Mouse (Mus musculus): Measurements from ENCODE around the gene Rita1. TPM values are rescaled to one million over a fixed set of nuclear protein-coding genes. Genes with fewer than 3 reads are reported as not detected.

Rita1 gene
- polyA plus RNA-seq, 1 experiment from 2014 or later: 4.0 TPM

GRCm38 (mm10) chr5:120627515-120628300 lies 15.3 kb upstream of the Rita1 start:
- Histone ChIP-seq H3K4me3 (replicated peaks) (no peak overlapping the region), H3K9me3 (replicated peaks) (no peaks in the 10 kb centered on the region), H3K27ac (replicated peaks) (no peak overlapping the region), H3K4me2 (no peak overlapping the region), H3K9ac (no peak overlapping the region), H3K36me3 (replicated peaks) (peaks cover 46% of the 10 kb centered on the region), H3K4me1 (replicated peaks) (peaks cover 5% of the 10 kb centered on the region; the same call in 1 of the 2 replicates), H3K27me3 (peaks cover 32% of the 10 kb centered on the region)
- 81% methylated on average over 15 of the region's 15 CpGs for WGBS (ENCODE audit: insufficient replicate concordance)
- ATAC-seq (ENCODE audit: insufficient read depth): no peak

DNA sequence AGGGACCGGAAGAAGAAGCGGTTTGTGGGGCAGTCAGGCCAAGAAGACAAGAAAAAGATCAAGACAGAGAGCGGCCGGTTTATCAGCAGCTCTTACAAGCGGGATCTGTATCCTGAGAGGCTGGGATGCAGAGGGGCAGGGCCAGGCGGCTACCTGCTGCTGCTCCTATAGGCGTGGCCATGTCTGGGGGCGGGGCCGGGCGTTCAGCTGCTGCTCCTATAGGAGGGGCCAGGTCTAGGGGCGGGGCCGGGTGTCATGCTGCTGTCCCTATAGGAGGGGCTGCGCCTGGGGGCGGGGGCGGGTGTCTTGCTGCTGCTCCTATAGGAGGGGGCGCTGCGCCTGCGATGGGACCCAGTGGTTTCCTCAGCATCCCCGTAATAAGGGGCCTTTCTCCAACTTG lies 14.0 kb upstream of the Rita1 start:
- peaks cover 19% of the 10 kb centered on the region for H3K27me3 ChIP-seq
- peaks cover 57% of the 10 kb centered on the region for H3K36me3 ChIP-seq (replicated peaks)
- no peak overlapping the region for H3K4me3 ChIP-seq (replicated peaks)
- H3K9me3 ChIP-seq (replicated peaks): no peaks in the 10 kb centered on the region
- H3K9ac ChIP-seq: no peak overlapping the region
- H3K27ac ChIP-seq (replicated peaks): no peak overlapping the region
- no peak overlapping the region for H3K4me2 ChIP-seq
- no peak for ATAC-seq (ENCODE audit: insufficient read depth)
- 54% methylated on average over 19 of the region's 19 CpGs for WGBS (ENCODE audit: insufficient replicate concordance)
- H3K4me1 ChIP-seq (replicated peaks): peaks cover 5% of the 10 kb centered on the region; the same call in 1 of the 2 replicates

- Histone ChIP-seq H3K9ac (no peak overlapping the region), H3K9me3 (replicated peaks) (no peaks in the 10 kb centered on the region), H3K36me3 (replicated peaks) (peaks cover 76% of the 10 kb centered on the region), H3K27me3 (no peaks in the 10 kb centered on the region), H3K27ac (replicated peaks) (no peak overlapping the region), H3K4me1 (replicated peaks) (peaks cover 5% of the 10 kb centered on the region; the same call in 1 of the 2 replicates), H3K4me3 (replicated peaks) (no peak overlapping the region), H3K4me2 (no peak overlapping the region)
- ATAC-seq (ENCODE audit: insufficient read depth): no peak
- 85% methylated on average over 10 of the region's 10 CpGs for WGBS (ENCODE audit: insufficient replicate concordance)
Observed at GRCm38 (mm10) chr5:120624427-120624826, 12.0 kb upstream of the Rita1 start.

- Histone ChIP-seq H3K9me3 (replicated peaks) (no peaks in the 10 kb centered on the region), H3K27ac (replicated peaks) (no peak overlapping the region), H3K36me3 (replicated peaks) (peaks cover 93% of the 10 kb centered on the region), H3K9ac (no peak overlapping the region), H3K4me3 (replicated peaks) (no peak overlapping the region), H3K4me2 (no peak overlapping the region), H3K4me1 (replicated peaks) (no peaks in the 10 kb centered on the region), H3K27me3 (no peaks in the 10 kb centered on the region)
- ATAC-seq (ENCODE audit: insufficient read depth): no peak
- 74% methylated on average over 5 of the region's 5 CpGs for WGBS (ENCODE audit: insufficient replicate concordance)
Observed at GRCm38 (mm10) chr5:120622198-120622851, 9.9 kb upstream of the Rita1 start.

- Histone ChIP-seq H3K9ac (no peak overlapping the region), H3K4me2 (no peak overlapping the region), H3K4me3 (replicated peaks) (no peak overlapping the region), H3K9me3 (replicated peaks) (no peaks in the 10 kb centered on the region), H3K36me3 (replicated peaks) (peaks cover 90% of the 10 kb centered on the region), H3K27me3 (no peaks in the 10 kb centered on the region), H3K4me1 (replicated peaks) (no peaks in the 10 kb centered on the region), H3K27ac (replicated peaks) (no peak overlapping the region)
- no peak for ATAC-seq (ENCODE audit: insufficient read depth)
- WGBS (ENCODE audit: insufficient replicate concordance): 77% methylated on average over 10 of the region's 10 CpGs
Observed at GRCm38 (mm10) chr5:120621846-120622197, 9.4 kb upstream of the Rita1 start.

- H3K9ac ChIP-seq: no peak overlapping the region
- H3K9me3 ChIP-seq (replicated peaks): no peaks in the 10 kb centered on the region
- no peaks in the 10 kb centered on the region for H3K4me1 ChIP-seq (replicated peaks)
- no peak; the same call in 1 of the 2 replicates for ATAC-seq (ENCODE audit: insufficient read depth)
- no peak overlapping the region for H3K4me3 ChIP-seq (replicated peaks)
- WGBS (ENCODE audit: insufficient replicate concordance): 75% methylated on average over 23 of the region's 23 CpGs
- H3K4me2 ChIP-seq: no peak overlapping the region
- H3K27ac ChIP-seq (replicated peaks): no peak overlapping the region
- H3K27me3 ChIP-seq: no peaks in the 10 kb centered on the region
- H3K36me3 ChIP-seq (replicated peaks): peaks cover 90% of the 10 kb centered on the region
Observed at GRCm38 (mm10) chr5:120621078-120621765, 8.8 kb upstream of the Rita1 start.

GRCm38 (mm10) chr5:120620375-120621077 lies 8.1 kb upstream of the Rita1 start:
- Histone ChIP-seq H3K9me3 (replicated peaks) (0 out of 2 replicates have a peak, but pooled peaks cover 4% of the 10 kb centered on the region), H3K4me2 (no peak overlapping the region), H3K9ac (no peak overlapping the region), H3K4me3 (replicated peaks) (no peak overlapping the region), H3K4me1 (replicated peaks) (no peaks in the 10 kb centered on the region), H3K27me3 (no peaks in the 10 kb centered on the region), H3K27ac (replicated peaks) (no peak overlapping the region), H3K36me3 (replicated peaks) (peaks cover 90% of the 10 kb centered on the region)
- WGBS (ENCODE audit: insufficient replicate concordance): 63% methylated on average over 18 of the region's 18 CpGs
- ATAC-seq (ENCODE audit: insufficient read depth): 0 out of 2 replicates have a peak, but pooled peaks have one; percentile 19

DNA sequence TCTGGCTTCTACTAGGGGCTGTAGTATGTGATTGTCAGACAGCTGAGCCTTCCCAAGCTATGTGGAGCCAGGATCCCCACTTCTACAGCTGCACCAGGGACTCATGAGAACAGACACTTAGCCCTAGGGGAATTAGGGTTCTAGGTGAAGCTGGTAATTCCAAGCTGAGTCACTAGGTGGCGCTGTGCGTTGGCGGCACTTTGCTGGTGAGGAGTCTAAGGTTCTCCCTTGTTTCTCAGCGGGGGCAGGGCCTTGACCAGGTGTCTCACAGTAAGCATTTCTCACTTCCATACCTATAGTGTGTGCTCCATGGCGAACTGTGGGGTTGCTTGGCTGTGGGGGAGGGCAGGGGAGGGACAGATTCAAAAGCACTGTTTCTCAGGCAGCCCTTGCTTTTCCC lies 6.8 kb upstream of the Rita1 start:
- Histone ChIP-seq H3K9me3 (replicated peaks) (0 out of 2 replicates have a peak, but pooled peaks cover 4% of the 10 kb centered on the region), H3K36me3 (replicated peaks) (peaks cover 83% of the 10 kb centered on the region), H3K4me1 (replicated peaks) (peaks cover 9% of the 10 kb centered on the region; the same call in 1 of the 2 replicates), H3K4me3 (replicated peaks) (no peak overlapping the region), H3K4me2 (no peak overlapping the region), H3K27me3 (no peaks in the 10 kb centered on the region), H3K27ac (replicated peaks) (no peak overlapping the region), H3K9ac (no peak overlapping the region)
- ATAC-seq (ENCODE audit: insufficient read depth): no peak
- 18% methylated on average over 5 of the region's 5 CpGs for WGBS (ENCODE audit: insufficient replicate concordance)

- no peak overlapping the region for H3K27ac ChIP-seq (replicated peaks)
- peaks cover 13% of the 10 kb centered on the region for H3K4me1 ChIP-seq (replicated peaks)
- peaks cover 79% of the 10 kb centered on the region for H3K36me3 ChIP-seq (replicated peaks)
- no peak overlapping the region for H3K4me3 ChIP-seq (replicated peaks)
- ATAC-seq (ENCODE audit: insufficient read depth): no peak
- no peak overlapping the region for H3K4me2 ChIP-seq
- WGBS (ENCODE audit: insufficient replicate concordance): 82% methylated on average over 12 of the region's 12 CpGs
- 0 out of 2 replicates have a peak, but pooled peaks cover 4% of the 10 kb centered on the region for H3K9me3 ChIP-seq (replicated peaks)
- no peak overlapping the region for H3K9ac ChIP-seq
- no peaks in the 10 kb centered on the region for H3K27me3 ChIP-seq
Observed at GRCm38 (mm10) chr5:120618778-120619177, 6.4 kb upstream of the Rita1 start.

GRCm38 (mm10) chr5:120615903-120616302 lies 3.5 kb upstream of the Rita1 start:
- H3K27ac ChIP-seq (replicated peaks): no peak overlapping the region
- no peak for ATAC-seq (ENCODE audit: insufficient read depth)
- H3K4me1 ChIP-seq (replicated peaks): peaks cover 33% of the 10 kb centered on the region
- H3K9ac ChIP-seq: no peak overlapping the region
- 0 out of 2 replicates have a peak, but pooled peaks cover 4% of the 10 kb centered on the region for H3K9me3 ChIP-seq (replicated peaks)
- no peak overlapping the region for H3K4me2 ChIP-seq
- H3K27me3 ChIP-seq: no peaks in the 10 kb centered on the region
- H3K36me3 ChIP-seq (replicated peaks): peaks cover 52% of the 10 kb centered on the region
- no peak overlapping the region for H3K4me3 ChIP-seq (replicated peaks)
- WGBS (ENCODE audit: insufficient replicate concordance): 86% methylated on average over 4 of the region's 4 CpGs
